Mouse (Mus musculus) gastrocnemius, adult 2 months (tissue): ENCODE data around the gene 1700007K13Rik. TPM values are rescaled to one million over a fixed set of nuclear protein-coding genes. Genes with fewer than 3 reads are reported as not detected.
A peak's percentile ranks its signal among the peaks of the same experiment; 100 is the strongest.
"Not testable (repeated sequence)": the region's sequence is repeated elsewhere in the genome, so short reads cannot be mapped to it uniquely, and the experiment has no call there.

Experiments used
- DNase-seq: peaks from one replicate; pipeline ENCODE4 v3.0.0; 2022
- H3K27ac ChIP-seq: fragments of 200-600 bp; 2 replicates; pipeline ENCODE4 v1.8.1; 2022; ENCODE audit warnings: mild to moderate bottlenecking
- H3K4me3 ChIP-seq: fragments of 200-600 bp; 2 replicates; pipeline ENCODE4 v1.8.1; 2022; ENCODE audit warnings: mild to moderate bottlenecking, moderate library complexity
- CTCF ChIP-seq: fragments of 200-600 bp; IDR thresholded peaks from 2 replicates; pipeline ENCODE4 v1.8.1; 2022; ENCODE audit warnings: antibody characterized with exemption, mild to moderate bottlenecking, moderate library complexity
- intact Hi-C: fragments of 180-260 bp; cut with DNase I; formaldehyde crosslinking; loops from one replicate; pipeline ENCODE4 v1.15.1; 2025
- total RNA-seq, 2 experiments: library from RNA; stranded (reverse); gene quantifications; 2 replicates each; pipeline ENCODE4 v1.2.3; 2021

The 1700007K13Rik gene
- total RNA-seq, 2 experiments from 2014 or later: 0.33 to 0.36 TPM

DNA sequence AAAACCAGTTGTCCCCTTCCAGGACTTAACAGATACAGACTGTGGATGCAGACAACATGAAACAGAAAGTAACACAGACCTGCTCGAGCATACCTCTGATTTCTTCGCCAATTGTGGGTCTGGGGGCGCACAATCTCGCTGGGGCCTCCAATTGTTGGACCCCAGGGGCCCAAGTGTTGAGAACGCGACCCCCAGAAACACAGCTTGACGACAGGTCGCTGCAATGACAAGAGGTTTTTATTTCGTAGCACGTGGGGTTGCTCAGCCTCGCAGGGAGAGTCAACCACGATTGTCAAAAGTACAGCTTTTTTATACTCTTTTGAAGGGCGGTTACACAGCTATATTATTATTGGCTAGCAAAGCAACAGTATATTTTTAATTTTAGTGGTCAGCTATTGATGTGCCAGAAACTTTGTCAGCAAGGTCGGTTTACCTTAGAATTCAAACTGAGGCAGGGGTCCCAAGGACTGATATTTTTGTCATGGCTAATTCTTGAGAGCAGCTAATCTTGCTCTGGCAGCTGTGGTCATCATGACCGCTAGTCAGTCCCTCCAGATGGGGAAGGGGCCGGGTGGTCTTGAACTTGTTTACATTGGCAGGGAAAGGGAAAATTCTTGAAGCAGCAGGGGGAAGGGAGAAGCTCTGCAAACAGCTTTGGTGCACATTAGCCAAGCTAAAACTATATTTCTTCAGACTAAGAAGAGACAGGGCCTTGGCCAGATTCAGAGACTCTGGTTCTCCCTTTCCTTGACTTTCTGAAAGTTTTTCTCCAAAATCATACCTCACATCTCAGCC is 29.9 kb upstream of the 1700007K13Rik start:
- Histone ChIP-seq H3K27ac (no peak overlapping the region), H3K4me3 (peak overlapping the region; percentile 1; the same call in 1 of the 2 replicates)
- TF ChIP-seq CTCF: no peak
- no peak for DNase-seq
- intact Hi-C loops: no loop called here

DNA sequence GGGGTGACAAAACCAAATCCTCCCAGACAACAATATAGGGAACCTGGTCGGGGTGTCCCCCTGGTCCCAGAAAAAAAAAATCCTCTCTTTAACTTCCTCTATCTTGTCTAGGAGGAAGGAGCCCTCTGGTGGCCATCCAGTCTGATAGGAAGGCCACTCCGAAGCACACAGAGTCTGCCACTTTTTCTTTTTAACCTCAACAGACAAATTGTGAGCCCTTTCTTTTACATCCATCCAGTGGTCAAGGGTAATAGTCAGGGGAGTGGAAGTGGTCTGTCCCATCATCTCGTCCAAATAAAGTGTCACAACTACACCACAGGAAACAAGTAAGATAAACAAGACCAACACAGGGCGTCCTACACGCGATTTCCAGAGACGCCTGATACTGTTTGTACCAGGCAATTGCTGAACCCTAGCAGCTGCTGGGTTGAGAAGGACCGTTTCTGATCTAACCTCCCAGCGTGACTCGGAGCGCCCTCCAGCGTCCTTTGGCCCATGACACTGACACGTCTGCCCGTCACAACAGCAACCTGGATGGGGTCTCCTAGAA is 29.1 kb upstream of the 1700007K13Rik start:
- TF ChIP-seq CTCF: peak; percentile 29; the same call in 1 of the 2 replicates
- intact Hi-C loops: no loop called here
- H3K4me3 ChIP-seq: peak overlapping the region; percentile 7; the same call in 1 of the 2 replicates
- H3K27ac ChIP-seq: no peak overlapping the region
- DNase-seq: no peak

DNA sequence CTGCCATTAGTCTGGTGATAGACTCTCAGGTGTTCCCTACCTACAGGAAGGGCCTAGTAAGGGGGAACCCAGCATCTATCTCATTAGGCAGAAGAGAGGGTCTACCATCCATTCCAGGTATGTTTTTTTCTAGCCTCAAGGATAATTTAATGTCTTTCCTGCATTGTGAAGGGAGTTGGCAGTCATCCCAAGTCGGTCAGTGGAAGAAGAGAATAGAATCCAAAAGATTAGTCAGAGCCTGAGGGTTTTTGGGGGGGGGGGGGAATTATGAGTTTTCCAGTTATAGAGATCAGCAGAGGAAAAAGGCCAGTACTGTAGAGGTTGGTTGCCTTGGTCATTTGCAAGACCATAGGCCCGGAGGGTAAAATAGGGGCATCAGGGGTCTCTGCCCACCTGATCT is 28.4 kb upstream of the 1700007K13Rik start:
- no peak for DNase-seq
- intact Hi-C loops: no loop called here
- no peak for TF ChIP-seq CTCF
- Histone ChIP-seq H3K4me3 (no peak overlapping the region), H3K27ac (no peak overlapping the region)

DNA sequence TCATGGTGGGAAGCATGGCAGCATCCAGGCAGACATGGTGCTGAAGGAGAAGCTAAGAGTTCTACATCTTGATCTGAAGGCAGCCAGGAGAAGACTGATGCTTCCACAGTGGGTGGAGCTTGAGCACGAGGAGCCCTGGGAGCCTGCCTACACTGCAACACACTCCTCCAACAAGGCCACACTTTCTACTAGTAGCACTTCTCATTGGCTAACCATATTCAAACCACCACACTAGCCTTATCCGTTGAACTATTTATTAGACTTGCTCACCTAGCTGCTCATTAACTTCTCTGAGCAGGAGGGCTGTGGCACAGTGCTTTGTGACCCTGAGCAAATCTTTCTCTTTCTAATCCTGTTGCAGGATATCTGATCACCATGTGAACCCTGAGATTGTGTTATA is 17.7 kb upstream of the 1700007K13Rik start:
- no peak for DNase-seq
- Histone ChIP-seq H3K27ac (no peak overlapping the region), H3K4me3 (no peak overlapping the region)
- no peak for TF ChIP-seq CTCF
- intact Hi-C loops: no loop called here

DNA sequence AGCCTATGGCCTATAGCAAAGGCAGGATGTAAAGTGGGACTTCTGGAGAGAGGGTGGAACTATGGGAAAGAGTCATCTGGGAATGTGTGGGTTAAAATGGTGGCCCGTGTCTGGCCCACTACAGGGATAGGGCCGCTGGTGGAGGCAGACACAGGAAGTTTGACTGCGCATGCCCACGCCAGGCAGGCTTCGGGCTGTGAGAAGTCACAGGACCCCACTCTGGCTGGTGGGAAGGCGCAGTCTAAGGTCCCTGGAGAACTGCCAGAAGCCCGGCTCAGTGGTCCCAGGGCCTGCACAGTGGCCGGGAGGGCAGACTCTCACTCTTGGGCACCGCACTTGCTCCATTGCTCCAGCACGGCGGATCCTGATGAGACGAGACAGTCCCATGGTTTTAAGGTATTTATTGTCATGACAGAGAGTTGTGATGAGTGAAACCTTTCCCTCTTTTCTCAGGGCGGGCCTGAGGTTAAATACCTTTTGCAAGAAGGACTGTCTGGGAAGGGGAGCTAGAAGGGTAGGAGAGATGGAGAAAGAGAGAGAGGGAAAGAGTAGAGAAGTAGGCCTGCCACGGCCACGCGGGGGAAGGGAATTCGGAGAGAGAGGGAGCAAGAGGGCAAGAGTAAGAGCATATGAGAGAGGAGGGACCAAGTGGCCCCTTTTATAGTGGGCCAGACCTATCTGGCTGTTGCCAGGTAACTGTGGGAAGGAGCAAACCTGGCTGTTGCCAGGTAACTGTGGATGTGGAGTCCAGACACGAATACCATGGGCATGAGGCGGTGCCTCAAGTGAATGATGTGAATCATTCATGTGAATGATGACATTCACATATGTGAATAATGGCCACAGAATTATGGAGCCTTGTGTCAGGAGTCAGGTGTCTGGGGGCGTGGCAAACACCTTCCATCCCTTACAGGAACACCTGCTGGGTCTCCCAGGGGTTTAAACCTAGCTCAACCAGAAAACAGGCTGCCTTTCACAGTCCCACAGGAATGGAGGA is 13.4 kb upstream of the 1700007K13Rik start:
- no peak for DNase-seq
- TF ChIP-seq CTCF: no peak
- intact Hi-C loops: no loop called here
- Histone ChIP-seq H3K4me3 (peak overlapping the region; percentile 54), H3K27ac (no peak overlapping the region)

DNA sequence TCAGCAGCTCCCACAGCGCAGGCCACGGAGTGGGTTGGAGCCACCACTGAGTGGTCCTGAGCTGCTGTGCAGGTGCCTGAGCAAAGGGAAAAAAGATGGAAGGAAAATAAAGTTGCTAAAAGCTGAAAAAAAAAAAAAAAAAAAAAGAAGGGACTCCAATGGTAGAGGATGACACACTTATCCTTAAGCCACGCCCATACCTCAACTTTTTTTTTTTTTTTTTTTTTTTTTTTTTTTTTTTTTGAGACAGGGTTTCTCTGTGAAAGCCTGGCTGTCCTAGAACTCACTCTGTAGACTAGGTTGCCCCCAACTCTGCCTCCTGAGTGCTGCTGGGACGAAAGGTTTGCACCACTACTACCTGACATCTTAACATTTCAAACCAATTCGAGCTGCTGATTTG is 11.9 kb upstream of the 1700007K13Rik start:
- H3K27ac ChIP-seq, H3K4me3 ChIP-seq, intact Hi-C loops, DNase-seq: not testable (repeated sequence)

DNA sequence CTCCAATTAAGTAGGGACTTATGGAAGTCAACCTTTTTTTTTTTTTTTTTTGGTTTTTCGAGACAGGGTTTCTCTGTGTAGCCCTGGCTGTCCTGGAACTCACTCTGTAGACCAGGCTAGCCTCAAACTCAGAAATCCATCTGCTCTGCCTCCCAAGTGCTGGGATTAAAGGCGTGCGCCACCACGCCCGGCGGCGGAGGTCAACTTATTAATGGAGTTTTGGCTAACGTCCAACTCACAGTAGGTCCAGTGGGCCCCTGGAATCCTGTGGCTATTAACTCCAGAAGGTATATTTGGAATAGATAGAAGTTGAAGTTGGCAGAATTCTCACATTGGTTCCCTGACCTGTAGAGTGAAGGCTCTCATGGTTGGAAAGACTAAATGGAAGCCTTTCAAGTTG is 5.9 kb upstream of the 1700007K13Rik start:
- DNase-seq, intact Hi-C loops, H3K27ac ChIP-seq, H3K4me3 ChIP-seq: not testable (repeated sequence)

DNA sequence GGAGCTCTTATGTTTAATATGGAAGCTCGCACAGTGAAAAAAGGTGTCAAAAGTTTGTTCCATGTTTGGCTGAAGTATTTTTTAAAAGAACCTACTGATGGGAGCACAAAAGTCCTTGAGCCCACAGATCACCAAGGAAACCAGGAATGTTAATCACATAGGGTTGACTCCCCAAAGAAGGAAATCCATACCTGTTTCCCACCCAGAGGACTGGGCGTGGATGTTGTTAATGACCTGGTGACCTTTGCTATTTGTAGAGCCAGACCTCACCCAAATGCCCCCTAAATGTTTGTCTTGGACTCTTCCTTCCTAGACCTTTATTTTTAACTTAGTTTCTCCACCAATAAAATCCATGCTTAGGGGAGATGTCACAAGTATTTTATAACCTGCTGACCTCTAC is 4.5 kb upstream of the 1700007K13Rik start:
- Histone ChIP-seq H3K4me3 (no peak overlapping the region), H3K27ac (no peak overlapping the region)
- TF ChIP-seq CTCF: no peak
- intact Hi-C loops: no loop called here
- DNase-seq: no peak

DNA sequence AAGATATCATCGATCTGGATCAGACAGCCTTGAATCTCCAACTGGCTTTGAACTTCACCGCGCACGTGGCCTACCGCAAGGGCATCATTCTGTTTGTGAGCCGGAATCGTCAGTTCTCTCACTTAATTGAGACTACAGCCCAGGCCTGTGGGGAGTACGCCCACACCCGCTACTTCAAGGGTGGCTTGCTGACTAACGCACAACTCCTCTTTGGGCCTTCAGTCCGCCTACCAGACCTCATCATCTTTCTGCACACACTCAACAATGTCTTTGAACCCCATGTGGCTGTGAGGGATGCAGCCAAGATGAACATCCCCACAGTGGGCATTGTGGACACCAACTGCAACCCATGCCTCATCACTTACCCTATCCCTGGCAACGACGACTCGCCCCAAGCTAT is 3.3 kb upstream of the 1700007K13Rik start:
- Histone ChIP-seq H3K4me3 (no peak overlapping the region), H3K27ac (no peak overlapping the region)
- DNase-seq: no peak
- intact Hi-C loops: no loop called here
- no peak for TF ChIP-seq CTCF

DNA sequence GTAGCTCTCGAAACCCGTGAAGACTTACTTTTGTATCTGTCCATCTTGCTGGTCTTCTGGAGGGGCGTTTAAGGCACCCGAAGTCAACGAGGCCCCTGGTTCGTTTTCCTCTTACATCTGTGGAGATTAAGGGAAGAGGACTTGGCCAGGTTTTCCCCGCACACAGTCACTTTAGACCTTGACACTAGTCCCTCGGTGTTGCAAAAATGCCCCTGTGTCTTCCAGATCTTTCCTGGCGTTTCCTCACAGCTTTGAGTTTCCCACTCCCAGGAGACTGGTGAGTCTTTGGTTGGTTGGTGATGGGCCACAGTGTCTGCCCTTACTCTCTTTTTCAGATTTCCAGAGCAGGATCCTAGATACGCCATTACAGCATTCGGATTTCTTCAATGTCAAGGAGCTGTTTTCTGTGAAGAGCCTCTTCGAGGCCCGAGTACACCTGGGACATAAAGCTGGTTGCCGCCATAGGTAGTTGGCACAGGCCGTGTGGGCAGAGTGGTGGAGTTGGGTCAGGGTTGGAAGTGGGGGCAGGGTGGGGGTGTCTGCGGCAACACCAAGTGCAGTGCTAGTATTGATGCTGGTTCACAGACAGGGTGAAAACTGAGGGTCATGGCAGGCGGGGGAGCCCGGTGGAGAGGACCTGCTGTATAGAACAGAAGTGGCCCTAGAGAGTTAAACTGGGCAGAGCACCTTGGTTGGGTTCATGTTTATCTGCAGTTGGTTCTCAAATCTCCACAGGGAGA is 2.5 kb upstream of the 1700007K13Rik start:
- no peak for TF ChIP-seq CTCF
- peak overlapping the region; percentile 99 for H3K4me3 ChIP-seq
- intact Hi-C loops: no loop called here
- DNase-seq: no peak
- peak overlapping the region; percentile 91 for H3K27ac ChIP-seq

DNA sequence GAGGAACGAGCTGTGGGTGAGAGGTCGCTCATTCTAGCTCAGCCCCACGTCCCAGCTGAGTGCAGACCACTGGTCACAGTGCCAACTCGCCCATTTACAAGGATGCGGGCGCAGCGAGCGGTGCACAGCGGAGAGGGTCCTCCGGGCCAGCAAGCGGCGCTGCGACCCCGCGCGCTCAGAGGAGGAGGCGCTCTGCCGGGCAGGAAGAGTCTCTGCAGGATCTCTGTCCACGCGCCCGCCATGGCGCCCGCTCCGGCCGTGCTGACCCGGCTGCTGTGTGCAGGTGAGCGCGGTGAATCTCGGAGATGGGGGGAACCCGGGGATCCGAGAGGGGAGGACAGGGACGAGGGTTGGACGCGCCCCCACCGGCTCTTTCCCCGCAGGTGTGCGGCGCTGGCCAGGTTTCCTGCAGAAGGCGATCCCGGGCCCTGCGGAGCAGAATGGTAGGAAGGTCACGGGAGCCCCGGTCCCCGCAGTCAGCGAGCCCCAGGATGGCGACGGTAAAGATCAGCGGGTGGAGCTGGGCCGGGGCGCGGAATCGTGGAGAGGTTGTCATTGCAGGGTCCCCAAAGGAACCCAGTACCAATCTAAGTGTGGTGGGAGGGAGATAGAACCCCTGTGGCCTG is 1.8 kb upstream of the 1700007K13Rik start, which contains the start of gene Mrps2:
TSS of gene Mrps2 (plus strand) at position 207 of the 626 bp plus-strand sequence.
- Histone ChIP-seq H3K4me3 (peak within 1 kb of the TSS; percentile 99), H3K27ac (peak within 1 kb of the TSS; percentile 91)
- intact Hi-C loops: no loop called here
- peak; percentile 91 for DNase-seq
- peak; percentile 96 for TF ChIP-seq CTCF

DNA sequence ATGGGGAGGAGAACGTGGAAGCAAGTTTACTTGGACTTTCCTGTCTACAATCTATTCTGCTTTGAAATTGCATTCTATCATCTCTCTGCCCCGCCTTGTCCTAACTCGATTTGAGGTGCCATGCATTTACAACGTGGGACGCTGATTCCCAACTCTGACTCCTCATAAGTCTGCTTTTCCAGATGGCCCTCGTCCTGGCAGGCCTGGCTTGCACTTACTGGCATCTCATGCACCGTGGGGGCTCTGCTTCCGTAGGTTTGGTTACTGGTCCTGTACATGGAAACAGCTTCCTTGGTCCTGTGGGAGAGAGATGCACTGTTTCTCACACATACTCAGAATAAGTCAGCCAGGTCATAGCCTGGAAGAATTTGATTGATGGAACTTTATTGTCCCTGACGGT is 1.2 kb downstream of the 1700007K13Rik start:
- no peak overlapping the region for H3K4me3 ChIP-seq
- no peak for TF ChIP-seq CTCF
- H3K27ac ChIP-seq: no peak overlapping the region
- intact Hi-C loops: no loop called here
- DNase-seq: no peak
